Mouse (Mus musculus): Measurements from ENCODE around the gene Hist1h2bn. TPM values are rescaled to one million over a fixed set of nuclear protein-coding genes. Genes with fewer than 3 reads are reported as not detected.

Gene Hist1h2bn
- 75.5 TPM for total RNA-seq (2023)

GRCm38 (mm10) chr13:21753524-21754285 lies at the start of gene Hist1h2bn, which contains the start of gene Hist1h2ak:
Hist1h2bn (plus strand) TSS chr13:21754123.
Hist1h2ak (minus strand) TSS chr13:21753827.

DNA sequence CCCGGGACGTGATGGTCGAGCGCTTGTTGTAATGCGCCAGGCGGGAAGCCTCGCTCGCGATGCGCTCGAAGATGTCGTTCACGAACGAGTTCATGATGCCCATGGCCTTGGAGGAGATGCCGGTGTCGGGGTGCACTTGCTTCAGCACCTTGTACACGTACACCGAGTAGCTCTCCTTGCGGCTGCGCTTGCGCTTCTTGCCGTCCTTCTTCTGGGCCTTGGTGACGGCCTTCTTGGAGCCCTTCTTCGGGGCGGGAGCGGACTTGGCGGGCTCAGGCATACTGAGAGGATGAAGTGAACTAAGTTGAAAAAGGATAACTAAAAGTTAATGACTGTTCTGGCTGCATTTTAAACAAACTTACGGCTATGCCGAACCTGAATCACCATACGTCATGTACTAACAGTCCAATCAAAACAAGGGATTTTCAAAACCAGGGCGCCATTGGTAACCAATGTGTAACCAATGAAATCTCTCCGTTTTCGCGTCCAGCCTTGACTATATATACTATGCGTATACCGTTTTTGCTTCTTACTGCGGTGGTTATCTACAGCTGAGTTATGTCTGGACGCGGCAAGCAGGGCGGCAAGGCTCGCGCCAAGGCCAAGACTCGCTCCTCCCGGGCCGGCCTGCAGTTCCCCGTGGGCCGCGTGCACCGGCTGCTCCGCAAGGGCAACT lies 37.9 kb upstream of the Hist1h2bn start, which contains the start of the genes Hist1h2bl and Hist1h2ai:
TSS of gene Hist1h2bl (minus strand) at position 280 of the 676 bp plus-strand sequence.
TSS of gene Hist1h2ai (plus strand) at position 559 of the 676 bp plus-strand sequence.

GRCm38 (mm10) chr13:21717397-21718357 lies 36.2 kb upstream of the Hist1h2bn start, which contains the start of gene Hist1h3h:
Hist1h3h (plus strand) TSS chr13:21717659.

DNA sequence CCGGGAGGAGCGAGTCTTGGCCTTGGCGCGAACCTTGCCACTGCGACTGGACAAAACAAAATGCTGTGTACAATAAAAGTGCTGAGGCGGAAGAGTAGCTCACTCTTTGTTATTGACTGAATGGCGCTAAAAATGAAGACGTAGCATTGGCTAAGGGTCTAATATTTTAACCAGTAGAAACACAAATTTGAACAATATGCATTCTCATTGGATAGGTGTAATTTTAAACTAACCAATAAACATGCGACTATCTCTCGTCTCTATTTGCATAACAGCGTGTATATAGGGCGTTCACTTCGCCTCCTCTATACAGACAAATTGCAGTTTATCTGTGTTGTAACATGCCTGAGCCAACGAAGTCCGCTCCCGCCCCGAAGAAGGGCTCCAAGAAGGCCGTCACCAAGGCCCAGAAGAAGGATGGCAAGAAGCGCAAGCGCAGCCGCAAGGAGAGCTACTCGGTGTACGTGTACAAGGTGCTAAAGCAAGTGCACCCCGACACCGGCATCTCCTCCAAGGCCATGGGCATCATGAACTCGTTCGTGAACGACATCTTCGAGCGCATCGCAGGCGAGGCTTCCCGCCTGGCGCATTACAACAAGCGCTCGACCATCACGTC lies 32.1 kb upstream of the Hist1h2bn start, which contains the start of gene Hist1h2bm:
TSS of gene Hist1h2bm (plus strand) at position 288 of the 616 bp plus-strand sequence.

DNA sequence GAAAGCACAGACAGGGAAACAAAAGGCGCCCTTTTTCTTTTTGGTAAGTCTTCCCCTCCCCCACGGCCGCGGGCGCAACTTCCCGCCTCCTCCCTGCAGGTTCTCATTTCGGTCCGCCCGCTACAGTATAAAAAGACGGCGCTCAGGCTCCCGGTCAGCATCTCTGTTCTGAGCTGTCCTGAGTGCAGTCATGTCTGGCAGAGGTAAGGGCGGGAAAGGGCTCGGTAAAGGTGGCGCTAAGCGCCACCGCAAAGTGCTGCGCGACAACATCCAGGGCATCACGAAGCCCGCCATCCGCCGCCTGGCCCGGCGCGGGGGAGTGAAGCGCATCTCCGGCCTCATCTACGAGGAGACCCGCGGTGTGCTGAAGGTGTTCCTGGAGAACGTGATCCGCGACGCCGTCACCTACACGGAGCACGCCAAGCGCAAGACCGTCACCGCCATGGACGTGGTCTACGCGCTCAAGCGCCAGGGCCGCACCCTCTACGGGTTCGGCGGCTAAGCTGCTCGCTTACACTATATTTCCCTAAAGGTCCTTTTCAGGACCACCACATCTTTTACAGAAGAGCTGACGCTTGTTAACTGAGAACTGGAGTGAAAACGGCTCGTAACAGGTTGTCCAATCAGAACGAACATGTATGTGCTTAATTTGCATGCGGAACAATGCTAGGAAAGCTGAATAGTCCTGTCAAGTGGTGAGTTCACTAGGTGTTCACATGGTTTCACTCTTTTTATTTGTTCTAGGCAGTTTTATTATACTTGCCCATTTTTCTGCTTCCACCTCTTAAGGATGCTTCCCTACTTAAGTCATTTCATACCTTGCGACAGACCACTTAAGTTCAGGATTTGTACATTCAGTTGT lies 18.8 kb upstream of the Hist1h2bn start, which contains the start of gene Hist1h4j:
TSS of gene Hist1h4j (plus strand) at position 159 of the 862 bp plus-strand sequence.

DNA sequence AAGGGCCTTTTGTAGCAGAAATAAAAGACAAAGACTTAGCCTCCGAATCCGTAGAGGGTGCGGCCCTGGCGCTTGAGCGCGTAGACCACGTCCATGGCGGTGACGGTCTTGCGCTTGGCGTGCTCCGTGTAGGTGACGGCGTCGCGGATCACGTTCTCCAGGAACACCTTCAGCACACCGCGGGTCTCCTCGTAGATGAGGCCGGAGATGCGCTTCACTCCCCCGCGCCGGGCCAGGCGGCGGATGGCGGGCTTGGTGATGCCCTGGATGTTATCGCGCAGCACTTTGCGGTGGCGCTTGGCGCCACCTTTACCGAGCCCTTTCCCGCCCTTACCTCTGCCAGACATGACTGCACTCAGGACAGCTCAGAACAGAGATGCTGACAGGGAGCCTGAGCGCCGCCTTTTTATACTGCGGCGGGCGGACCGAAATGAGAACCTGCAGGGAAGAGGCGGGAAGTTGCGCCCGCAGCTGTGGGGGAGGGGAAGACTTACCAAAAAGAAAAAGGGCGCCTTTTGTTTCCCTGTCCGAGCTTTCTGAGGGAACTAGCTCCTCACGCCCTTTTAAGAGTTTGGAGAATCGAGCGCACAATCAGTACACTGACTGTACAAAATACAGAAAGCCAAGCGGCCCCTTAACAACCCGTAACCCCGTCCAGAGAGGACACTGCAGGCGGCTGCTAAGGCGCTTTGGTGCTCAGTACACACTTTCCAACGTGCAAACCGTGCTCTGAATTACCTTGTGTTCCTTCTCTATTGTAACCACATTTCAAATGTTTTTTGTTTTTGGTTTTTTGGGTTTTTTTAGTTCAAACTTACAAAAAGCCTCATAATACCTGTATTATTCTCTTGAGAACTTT lies 3.5 kb upstream of the Hist1h2bn start, which contains the start of gene Hist1h4k:
TSS of gene Hist1h4k (minus strand) at position 347 of the 859 bp plus-strand sequence.

DNA sequence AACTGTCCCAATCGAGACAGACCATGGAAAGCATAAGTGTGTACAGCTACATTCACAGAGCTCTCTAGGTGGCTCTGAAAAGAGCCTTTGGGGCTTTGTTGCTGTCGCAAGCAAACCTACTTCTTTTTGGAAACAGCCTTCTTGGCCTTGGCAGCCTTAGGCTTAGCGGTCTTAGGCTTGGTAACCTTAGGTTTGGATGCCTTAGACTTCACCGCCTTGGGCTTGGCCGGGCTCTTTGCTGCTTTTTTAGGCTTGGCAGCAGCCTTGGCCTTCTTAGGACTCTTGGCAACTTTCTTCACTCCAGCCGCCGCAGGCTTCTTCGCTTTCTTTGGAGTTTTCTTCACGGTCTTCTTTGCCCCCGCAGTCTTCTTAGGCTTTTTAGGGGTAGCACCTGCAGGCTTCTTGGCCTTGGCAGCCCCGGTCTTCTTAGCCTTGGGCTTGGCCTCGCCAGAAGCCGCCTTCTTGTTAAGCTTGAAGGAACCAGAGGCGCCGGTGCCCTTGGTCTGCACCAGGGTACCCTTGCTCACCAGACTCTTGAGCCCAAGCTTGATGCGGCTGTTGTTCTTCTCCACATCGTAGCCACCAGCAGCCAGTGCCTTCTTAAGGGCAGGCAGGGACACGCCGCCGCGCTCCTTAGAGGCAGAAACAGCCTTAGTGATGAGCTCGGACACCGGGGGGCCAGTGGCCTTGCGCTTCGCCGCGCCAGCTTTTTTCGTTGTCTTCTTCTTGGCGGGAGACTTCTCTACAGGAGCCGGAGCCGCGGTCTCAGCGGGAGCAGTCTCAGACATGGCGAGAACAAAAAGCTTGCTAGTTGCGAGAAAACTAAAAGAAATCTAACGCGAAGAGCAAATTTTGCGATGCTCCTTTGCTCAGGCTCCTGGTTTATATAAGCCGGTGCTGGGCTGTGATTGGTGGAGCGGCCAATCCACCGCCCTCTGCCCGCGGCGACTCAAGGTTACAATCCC lies 26.1 kb downstream of the Hist1h2bn start, which contains the start of gene Hist1h1b:
TSS of gene Hist1h1b (minus strand) at position 859 of the 965 bp plus-strand sequence.

DNA sequence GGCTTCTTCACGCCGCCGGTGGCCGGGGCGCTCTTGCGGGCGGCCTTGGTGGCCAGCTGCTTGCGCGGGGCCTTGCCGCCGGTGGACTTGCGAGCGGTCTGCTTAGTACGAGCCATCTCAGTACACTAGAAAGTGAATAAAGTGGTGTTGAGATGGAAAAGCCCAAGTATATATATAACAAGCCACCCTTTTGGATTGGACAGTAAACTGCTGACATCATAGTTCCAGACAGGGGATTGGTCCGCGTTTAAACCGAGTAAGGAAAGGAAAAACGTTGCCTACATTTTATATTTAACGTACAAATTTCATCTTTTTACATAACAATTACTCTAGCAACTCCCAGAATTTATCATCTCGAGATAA lies 29.3 kb downstream of the Hist1h2bn start, which contains the start of gene Hist1h3i:
TSS of gene Hist1h3i (minus strand) at position 116 of the 363 bp plus-strand sequence.

GRCm38 (mm10) chr13:21786899-21787629 lies 33.1 kb downstream of the Hist1h2bn start, which contains the start of the genes Hist1h2an and Hist1h2bp:
Hist1h2an (minus strand) TSS chr13:21787218.
Hist1h2bp (plus strand) TSS chr13:21787461.

Other genes starting within 250 kb of the Hist1h2bn start
- gene Zkscan8, start 223.0 kb upstream of the Hist1h2bn start, total RNA-seq (2023): 9.6 TPM
- gene Olfr1366, start 211.3 kb upstream of the Hist1h2bn start, total RNA-seq (2023): not detected
- gene Olfr1535, start 194.2 kb upstream of the Hist1h2bn start, total RNA-seq (2023): not detected
- not detected for gene Olfr1364, start 172.4 kb upstream of the Hist1h2bn start, total RNA-seq (2023)
- not detected for gene Olfr1362, start 140.1 kb upstream of the Hist1h2bn start, total RNA-seq (2023)
- gene Olfr11, start 111.6 kb upstream of the Hist1h2bn start, total RNA-seq (2023): not detected
- gene Olfr1361, start 90.7 kb upstream of the Hist1h2bn start, total RNA-seq (2023): not detected
- not detected for gene Olfr1360, start 76.7 kb upstream of the Hist1h2bn start, total RNA-seq (2023)
- not detected for gene Olfr1359, start 56.0 kb upstream of the Hist1h2bn start, total RNA-seq (2023)
- gene Hist1h2bl, start 38.0 kb upstream of the Hist1h2bn start, total RNA-seq (2023): 28.4 TPM
- gene Hist1h2ai, start 37.7 kb upstream of the Hist1h2bn start, total RNA-seq (2023): 48.8 TPM
- gene Hist1h3h, start 36.5 kb upstream of the Hist1h2bn start, total RNA-seq (2023): 99.8 TPM
- gene Hist1h2bm, start 32.1 kb upstream of the Hist1h2bn start, total RNA-seq (2023): 6.3 TPM
- gene Hist1h4j, start 19.1 kb upstream of the Hist1h2bn start, total RNA-seq (2023): 11.9 TPM
- 339 TPM for gene Hist1h4k, start 3.6 kb upstream of the Hist1h2bn start, total RNA-seq (2023)
- 38.7 TPM for gene Hist1h2ak, start 296 bp upstream of the Hist1h2bn start, total RNA-seq (2023)
- 9.5 TPM for gene Hist1h1b, start 26.5 kb downstream of the Hist1h2bn start, total RNA-seq (2023)
- gene Hist1h3i, start 29.2 kb downstream of the Hist1h2bn start, total RNA-seq (2023): 110 TPM
- 5.2 TPM for gene Hist1h2an, start 33.1 kb downstream of the Hist1h2bn start, total RNA-seq (2023)
- 22.1 TPM for gene Hist1h2bp, start 33.3 kb downstream of the Hist1h2bn start, total RNA-seq (2023)
- gene Hist1h2bq, start 56.1 kb downstream of the Hist1h2bn start, total RNA-seq (2023): 49.3 TPM
- 110 TPM for gene Hist1h2ao, start 56.3 kb downstream of the Hist1h2bn start, total RNA-seq (2023)
- 248 TPM for gene Hist1h4m, start 57.6 kb downstream of the Hist1h2bn start, total RNA-seq (2023)
- gene Hist1h4n, start 78.1 kb downstream of the Hist1h2bn start, total RNA-seq (2023): 35.4 TPM
- 30.3 TPM for gene Hist1h2ap, start 79.4 kb downstream of the Hist1h2bn start, total RNA-seq (2023)
- 48.4 TPM for gene Hist1h2br, start 79.6 kb downstream of the Hist1h2bn start, total RNA-seq (2023)
- 0.71 TPM for gene Zfp184, start 191.0 kb downstream of the Hist1h2bn start, total RNA-seq (2023)
- gene Pom121l2, start 227.1 kb downstream of the Hist1h2bn start, total RNA-seq (2023): not detected